Mouse (Mus musculus) ES-E14 (cell line): Measurements from ENCODE around the gene Apeh. TPM values are rescaled to one million over a fixed set of nuclear protein-coding genes. Genes with fewer than 3 reads are reported as not detected.

ENCODE experiments used
- DNase-seq: peaks from one replicate; pipeline ENCODE4 v3.0.0-alpha.2; 2013; ENCODE audit warnings: low read depth, low spot score
- H3K27ac ChIP-seq: 2 replicates; pipeline ENCODE4 v1.5.1; 2012; ENCODE audit warnings: low read depth, mild to moderate bottlenecking, low read length, moderate library complexity, mixed read lengths; ENCODE audit not compliant: poor library complexity, insufficient read depth, severe bottlenecking
- H3K36me3 ChIP-seq: 2 replicates; pipeline ENCODE4 v1.6.1; 2012; ENCODE audit warnings: mild to moderate bottlenecking, low read length, moderate library complexity, mixed read lengths; ENCODE audit not compliant: control insufficient read depth, poor library complexity, insufficient read depth, severe bottlenecking
- H3K4me1 ChIP-seq, 2 experiments: fragments of 150-350 bp in 1 of 2; sonication (generic) in 1 of 2; 2 replicates each; pipeline ENCODE4 v1.6.1; 2012; ENCODE audit warnings: low read length in 2 of 2, mild to moderate bottlenecking in 1 of 2, mixed read lengths in 1 of 2; ENCODE audit not compliant: control insufficient read depth in 2 of 2, insufficient read depth in 2 of 2, poor library complexity in 1 of 2
- H3K4me3 ChIP-seq, 2 experiments: fragments of 150-350 bp in 1 of 2; sonication (generic) in 1 of 2; 2 replicates each; pipeline ENCODE4 v1.5.1; 2012; ENCODE audit warnings: low read length in 2 of 2, low read depth in 1 of 2, mild to moderate bottlenecking in 1 of 2, mixed read lengths in 1 of 2; ENCODE audit not compliant: insufficient read depth in 1 of 2, poor library complexity in 1 of 2, severe bottlenecking in 1 of 2
- H3K9ac ChIP-seq: 2 replicates; pipeline ENCODE4 v1.6.1; 2012; ENCODE audit warnings: low read depth, mild to moderate bottlenecking, low read length, mixed read lengths; ENCODE audit not compliant: poor library complexity, insufficient read depth, severe bottlenecking
- H3K9me3 ChIP-seq: fragments of 150-350 bp; sonication (generic); 2 replicates; pipeline ENCODE4 v1.6.1; 2012; ENCODE audit warnings: low read depth, mild to moderate bottlenecking, low read length; ENCODE audit not compliant: control insufficient read depth, insufficient read depth
- CHD2 ChIP-seq: IDR thresholded peaks from 2 replicates; pipeline ENCODE4 v1.6.1; 2014; ENCODE audit warnings: mild to moderate bottlenecking, low read depth, low read length, inconsistent platforms
- HCFC1 ChIP-seq: IDR thresholded peaks from 2 replicates; pipeline ENCODE4 v1.6.1; 2012; ENCODE audit warnings: low read length, inconsistent platforms, borderline replicate concordance; ENCODE audit not compliant: insufficient read depth
- MAFK ChIP-seq: IDR thresholded peaks from 2 replicates; pipeline ENCODE4 v1.6.1; 2014; ENCODE audit warnings: mild to moderate bottlenecking, low read depth, low read length, inconsistent platforms; ENCODE audit not compliant: insufficient read depth
- ZC3H11A ChIP-seq: IDR thresholded peaks from 2 replicates; pipeline ENCODE4 v1.6.1; 2012; ENCODE audit warnings: low read depth, mild to moderate bottlenecking, inconsistent platforms, low read length, borderline replicate concordance
- ZNF384 ChIP-seq: IDR thresholded peaks from 2 replicates; pipeline ENCODE4 v1.6.1; 2012; ENCODE audit warnings: low read depth, low read length, inconsistent platforms
- in situ Hi-C, 2 experiments: fragments of 600-800 bp; cut with MboI; formaldehyde crosslinking; loops; one replicate each; pipeline ENCODE4 v1.15.1; 2025; ENCODE audit warnings: low sequenced_read_pairs in 2 of 2, inconsistent platforms in 1 of 2; ENCODE audit not compliant: unreplicated experiment in 2 of 2
- total RNA-seq: library from RNA; depleted of rRNA; stranded (reverse); fragments of 300-350 nt; gene quantifications from 2 replicates; pipeline ENCODE4 v1.2.3, GENCODE M21; 2012

The Apeh gene
- total RNA-seq, 1 experiment = 37.3 TPM

DNA sequence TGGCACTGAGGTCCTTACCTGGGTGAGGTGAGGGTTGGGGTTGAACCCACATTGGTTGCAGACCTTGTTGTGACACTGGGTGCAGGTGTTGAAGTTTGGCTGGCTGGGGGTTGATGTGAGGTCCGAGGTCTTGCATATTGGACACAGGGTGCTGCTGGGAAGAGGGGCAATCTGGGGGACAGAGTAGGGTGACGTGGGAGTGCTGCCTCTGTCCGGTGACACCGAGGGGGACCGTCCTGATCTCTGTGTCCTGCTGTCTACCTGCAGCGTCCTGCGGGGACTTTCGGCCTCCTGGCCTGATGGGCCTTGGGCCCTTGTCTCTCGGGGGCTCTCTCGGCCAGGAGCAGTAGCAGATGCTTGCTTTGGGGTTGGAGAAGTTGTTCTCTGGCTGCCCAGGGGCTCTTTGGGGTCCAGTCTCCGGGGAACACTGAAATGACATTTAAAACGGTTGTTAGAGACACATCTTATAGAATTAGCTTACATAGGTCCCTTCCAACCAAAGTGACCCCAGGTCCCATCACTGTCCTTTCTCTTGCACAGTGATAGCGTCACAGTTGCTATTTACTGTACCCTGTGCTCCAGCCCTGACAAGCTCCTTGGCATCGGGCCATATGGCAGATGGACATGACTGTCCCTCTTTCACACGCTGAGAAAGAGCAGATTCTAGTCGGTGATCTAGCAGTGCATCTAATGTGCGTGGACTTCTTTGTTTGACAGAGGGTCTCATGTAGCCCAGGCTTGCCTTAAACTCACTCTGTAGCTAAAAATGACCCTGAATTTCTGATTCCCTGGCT, 45.0 kb upstream of the Apeh start:
- Histone ChIP-seq H3K4me1 (peaks cover 0 to 6% of the 10 kb centered on the region in 2 experiments; a peak in 2 of 4 replicates), H3K9ac (no peak overlapping the region), H3K9me3 (no peaks in the 10 kb centered on the region), H3K4me3 (no peak overlapping the region), H3K36me3 (no peaks in the 10 kb centered on the region), H3K27ac (no peak overlapping the region)
- in situ Hi-C loops = no loop called here
- no peak for DNase-seq
- no peak for TF ChIP-seq CHD2
- no peak for TF ChIP-seq ZC3H11A
- TF ChIP-seq ZNF384 = no peak
- no peak for TF ChIP-seq MAFK

- H3K9me3 ChIP-seq = no peaks in the 10 kb centered on the region
- no peak for TF ChIP-seq ZNF384
- TF ChIP-seq HCFC1 = no peak
- no peak for TF ChIP-seq CHD2
- no peak for TF ChIP-seq MAFK
- TF ChIP-seq ZC3H11A = no peak
Observed at GRCm38 (mm10) chr9:108138118-108138517, 43.7 kb upstream of the Apeh start.

DNA sequence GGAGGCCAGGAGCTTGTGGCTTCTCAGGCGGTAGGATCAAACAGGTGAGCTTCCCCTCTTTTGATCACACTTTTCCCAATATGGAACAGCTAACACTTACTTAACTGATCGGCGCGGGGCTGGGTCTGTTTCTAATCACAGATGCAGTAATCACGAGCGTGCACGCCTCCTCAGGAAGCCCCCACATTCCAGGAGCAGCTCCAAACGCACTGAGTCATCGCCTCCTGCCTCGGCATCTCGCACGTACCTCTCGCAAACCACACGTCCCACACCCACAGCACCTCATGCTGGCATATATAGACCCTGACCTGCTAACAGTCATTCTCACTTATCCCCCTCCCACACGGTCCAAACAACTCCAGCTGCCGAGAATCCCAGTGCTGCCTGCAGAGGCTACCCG, 43.1 kb upstream of the Apeh start:
- DNase-seq = no peak
- Histone ChIP-seq H3K9ac (no peak overlapping the region), H3K4me1 (peaks cover 0 to 6% of the 10 kb centered on the region in 2 experiments; a peak in 1 of 4 replicates), H3K9me3 (no peaks in the 10 kb centered on the region), H3K27ac (no peak overlapping the region), H3K4me3 (no peak overlapping the region), H3K36me3 (no peaks in the 10 kb centered on the region)
- TF ChIP-seq HCFC1 (no peak), MAFK (0 out of 2 replicates have a peak, but pooled peaks have one; percentile 24)
- in situ Hi-C loops = no loop called here

More at GRCm38 (mm10) chr9:108138118-108138517, 43.7 kb upstream of the Apeh start:
- no peak overlapping the region for H3K27ac ChIP-seq
- H3K9ac ChIP-seq = no peak overlapping the region
- no peak overlapping the region for H3K4me3 ChIP-seq
- in situ Hi-C loops = no loop called here
- peaks cover 0 to 6% of the 10 kb centered on the region in 2 experiments; a peak in 1 of 4 replicates for H3K4me1 ChIP-seq
- H3K36me3 ChIP-seq = no peaks in the 10 kb centered on the region
- no peak for DNase-seq

- Histone ChIP-seq H3K9me3 (no peaks in the 10 kb centered on the region), H3K36me3 (no peaks in the 10 kb centered on the region), H3K9ac (no peak overlapping the region), H3K4me3 (no peak overlapping the region), H3K27ac (no peak overlapping the region), H3K4me1 (peaks cover 0 to 6% of the 10 kb centered on the region in 2 experiments; a peak in 1 of 4 replicates)
- in situ Hi-C loops = no loop called here
- no peak for DNase-seq
- TF ChIP-seq HCFC1 (no peak), ZNF384 (no peak), CHD2 (no peak)
Observed at GRCm38 (mm10) chr9:108136930-108137462, 42.6 kb upstream of the Apeh start.
